Mouse (Mus musculus) heart, adult 11 months (tissue): ENCODE measurements around the gene Fyttd1.
"Not testable (repeated sequence)": the region's sequence is repeated elsewhere in the genome, so short reads cannot be mapped to it uniquely, and the experiment has no call there.

Experiments used
- DNase-seq: peaks from one replicate; pipeline ENCODE4 v3.0.0; 2022

The Fyttd1 gene

DNA sequence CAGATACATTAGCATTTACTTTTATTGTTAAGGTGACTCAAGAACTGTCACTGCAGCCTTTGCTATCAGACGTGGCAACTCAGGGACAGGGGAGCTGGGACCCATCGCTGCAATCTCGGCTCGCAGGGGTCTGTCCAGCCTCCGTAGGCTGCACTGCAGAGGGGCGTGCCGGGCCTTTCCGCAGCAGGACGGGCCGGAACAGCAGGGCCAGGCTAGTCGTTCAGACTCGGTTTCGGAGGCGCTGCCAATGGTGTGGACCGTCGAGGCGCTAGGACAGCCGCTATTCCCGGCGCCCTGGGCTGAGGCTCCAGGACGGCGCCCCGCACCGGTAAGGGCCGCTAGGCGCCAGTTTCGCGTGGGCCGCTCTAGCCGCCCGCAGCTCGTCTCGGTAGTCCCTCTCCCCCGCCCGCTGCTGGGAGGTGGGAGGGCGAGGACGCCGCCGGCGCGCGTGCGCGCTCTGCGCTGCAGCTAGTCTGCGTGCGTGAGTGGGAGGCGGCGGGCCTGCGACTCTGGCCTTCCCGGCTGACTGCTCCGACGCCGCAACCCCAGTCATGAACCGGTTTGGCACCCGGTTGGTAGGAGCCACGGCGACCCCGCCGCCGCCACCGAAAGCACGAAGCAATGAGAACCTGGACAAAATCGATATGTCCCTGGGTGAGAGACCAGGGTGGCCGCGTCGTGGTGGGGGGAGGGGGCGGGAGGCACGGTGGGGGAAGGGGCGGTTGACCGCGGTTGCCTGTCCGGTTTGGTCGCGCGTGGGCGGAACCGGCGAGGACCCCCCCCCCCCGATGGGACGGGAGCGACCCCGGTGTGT lies at the start of gene Fyttd1, which contains the start of gene Rubcn:
TSS of gene Fyttd1 (plus strand) at position 158 of the 814 bp plus-strand sequence.
TSS of gene Rubcn (minus strand) at position 424 of the 814 bp plus-strand sequence.
- peak; percentile 100 for DNase-seq

- DNase-seq: no peak
These were observed 48.2 kb upstream of the Fyttd1 start for GRCm38 (mm10) chr16:32829104-32829503.

GRCm38 (mm10) chr16:32831501-32831900 lies 45.8 kb upstream of the Fyttd1 start:
- DNase-seq: no peak

DNA sequence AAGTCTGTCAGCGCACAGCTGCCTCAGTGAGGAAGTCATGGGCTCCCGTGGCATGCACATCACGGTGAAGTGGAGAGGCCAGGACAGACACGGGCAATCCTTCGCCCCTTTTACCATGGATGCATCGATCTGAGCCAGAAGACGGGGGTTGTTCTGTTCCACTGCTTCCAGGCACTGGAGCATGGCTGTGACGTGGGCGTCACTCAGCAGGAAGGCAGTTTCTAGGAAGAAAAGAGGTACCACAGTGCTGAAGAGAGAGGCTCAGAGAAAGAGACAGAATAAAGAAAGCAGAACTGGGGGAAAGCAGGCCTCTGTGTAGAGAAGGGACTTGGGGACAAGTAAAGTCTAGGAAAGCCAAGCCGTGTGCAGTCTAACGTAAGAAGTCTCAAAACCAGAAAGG lies 30.2 kb upstream of the Fyttd1 start:
- DNase-seq: no peak

- no peak for DNase-seq
These were observed 28.1 kb upstream of the Fyttd1 start for GRCm38 (mm10) chr16:32849042-32849830.

DNA sequence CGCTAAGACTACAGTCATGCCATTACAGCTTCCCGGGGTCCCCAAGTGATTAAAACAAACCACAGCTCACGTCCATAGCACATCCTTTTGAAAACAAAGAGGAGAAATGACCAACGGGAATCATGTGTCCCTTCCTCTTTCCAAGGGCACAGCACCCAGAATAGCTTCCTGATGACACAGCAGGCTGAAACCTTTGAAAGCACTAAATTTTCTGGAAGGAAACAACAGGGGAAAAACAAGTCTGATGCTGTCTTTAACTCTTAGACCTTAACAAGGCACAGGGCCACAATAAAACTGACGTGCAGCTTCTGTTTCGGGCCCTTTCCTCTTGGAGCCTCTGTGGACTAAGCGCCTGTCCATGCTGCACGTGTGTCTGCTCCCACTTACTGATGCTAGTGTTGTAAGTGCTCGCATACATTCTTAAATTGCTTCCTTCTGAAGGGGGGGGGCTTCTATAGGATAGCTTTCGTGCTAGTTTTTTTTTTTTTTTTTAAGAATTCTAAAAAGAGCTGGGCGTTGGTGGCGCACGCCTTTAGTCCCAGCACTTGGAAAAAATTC lies 23.7 kb upstream of the Fyttd1 start:
- DNase-seq: peak; percentile 96

DNA sequence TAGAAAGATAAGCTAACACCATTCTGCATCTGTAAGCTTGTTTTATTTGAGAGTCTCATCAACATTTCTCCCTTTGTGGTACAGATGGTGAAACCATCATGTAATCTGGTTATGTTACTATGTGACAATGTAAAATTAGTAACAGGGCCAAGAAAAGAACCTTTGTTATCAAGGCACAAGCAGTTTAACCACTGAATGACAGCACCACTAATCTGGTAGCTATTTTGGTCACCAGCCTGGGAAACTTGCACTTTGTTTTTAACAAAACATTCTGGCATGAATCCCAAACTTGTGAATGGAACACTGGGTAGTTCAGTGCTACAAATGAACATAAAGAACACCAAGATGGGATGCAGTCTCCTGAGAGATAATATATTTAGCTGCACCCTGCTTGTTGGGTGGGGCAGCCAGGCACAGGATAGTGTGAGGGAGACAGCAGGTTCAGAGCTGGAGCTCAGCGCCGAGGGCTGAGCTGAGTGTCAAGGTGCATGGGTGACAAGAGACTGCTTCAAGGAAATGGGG lies 23.2 kb upstream of the Fyttd1 start:
- peak; percentile 96 for DNase-seq

GRCm38 (mm10) chr16:32856751-32857150 lies 20.5 kb upstream of the Fyttd1 start:
- no peak for DNase-seq

GRCm38 (mm10) chr16:32858356-32858755 lies 18.9 kb upstream of the Fyttd1 start:
- peak; percentile 93 for DNase-seq

DNA sequence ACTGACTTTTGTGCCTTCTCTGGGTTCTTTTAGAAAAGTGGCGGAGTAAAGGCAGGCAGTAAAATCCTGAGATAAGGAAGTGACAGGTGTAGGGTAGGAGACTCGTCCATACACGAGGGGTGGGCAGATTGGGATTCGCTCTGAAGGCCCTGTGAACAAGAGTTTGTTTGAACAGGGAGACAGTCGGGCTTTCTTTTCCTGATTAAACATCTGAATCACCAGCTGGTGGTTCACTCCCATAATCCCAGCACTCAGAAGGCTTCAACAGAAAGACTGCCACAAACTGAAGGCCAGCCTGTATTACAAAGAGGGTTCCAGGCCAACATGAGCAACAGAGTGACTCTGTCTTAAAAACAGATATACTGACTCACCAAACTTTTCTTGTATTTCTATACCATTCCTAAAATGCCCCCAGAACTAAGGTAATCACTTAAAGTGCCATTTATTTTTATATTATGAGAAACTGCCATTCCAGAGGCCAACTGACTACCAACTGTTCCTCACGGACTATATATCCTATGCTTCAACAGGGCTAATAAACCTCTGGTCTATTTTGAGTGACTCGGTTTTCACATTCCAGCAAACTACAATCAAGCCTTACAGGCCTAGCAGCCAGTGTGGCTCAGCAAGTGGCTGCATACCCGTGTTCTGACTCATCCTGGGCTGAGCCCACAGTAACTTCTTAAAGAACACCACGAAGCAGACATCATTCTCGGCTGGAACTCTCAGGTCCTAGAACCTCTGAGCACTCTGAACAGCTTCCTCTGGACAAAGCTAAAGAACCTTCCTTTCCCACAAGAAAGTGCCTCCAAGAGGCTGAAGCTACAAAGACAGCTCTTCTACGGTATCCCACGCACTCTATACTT lies 18.3 kb upstream of the Fyttd1 start:
- DNase-seq: peak; percentile 96

- peak; percentile 70 for DNase-seq
These were observed 15.4 kb upstream of the Fyttd1 start for GRCm38 (mm10) chr16:32861813-32862385.

- DNase-seq: no peak
These were observed 11.9 kb upstream of the Fyttd1 start for GRCm38 (mm10) chr16:32865401-32865800.

GRCm38 (mm10) chr16:32866713-32867112 lies 10.6 kb upstream of the Fyttd1 start:
- DNase-seq: no peak

GRCm38 (mm10) chr16:32867919-32868552 lies 9.3 kb upstream of the Fyttd1 start:
- peak; percentile 100 for DNase-seq

- peak; percentile 82 for DNase-seq
These were observed 7.1 kb upstream of the Fyttd1 start for GRCm38 (mm10) chr16:32870231-32870630.

- DNase-seq: no peak
These were observed 3.9 kb upstream of the Fyttd1 start for GRCm38 (mm10) chr16:32873366-32873765.

GRCm38 (mm10) chr16:32875281-32875680 lies 2.0 kb upstream of the Fyttd1 start:
- DNase-seq: not testable (repeated sequence)

DNA sequence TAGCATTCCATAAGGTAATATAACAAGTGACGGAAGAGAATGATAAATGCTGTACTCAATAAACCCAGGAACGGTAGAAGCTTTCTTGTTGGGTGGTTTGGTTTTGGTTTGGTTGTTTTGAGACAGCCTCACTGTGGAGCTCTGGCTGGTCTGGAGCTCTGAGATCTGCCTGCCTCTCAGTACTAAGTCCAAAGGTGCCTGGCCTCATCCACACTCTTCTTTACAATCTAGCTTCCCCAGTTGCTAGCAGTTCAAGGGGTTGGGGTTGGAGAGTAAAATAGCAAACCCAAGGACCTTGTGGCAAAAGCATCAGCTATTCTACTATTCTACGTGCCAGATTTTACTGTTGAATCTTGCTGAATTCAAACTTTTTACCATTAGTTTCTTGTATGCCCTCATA lies 1.5 kb upstream of the Fyttd1 start:
- DNase-seq: peak; percentile 56

- DNase-seq: peak; percentile 61
These were observed 469 bp upstream of the Fyttd1 start for GRCm38 (mm10) chr16:32876831-32877230.

GRCm38 (mm10) chr16:32878157-32878598 lies 878 bp downstream of the Fyttd1 start:
- DNase-seq: no peak
